Mouse (Mus musculus) R1 (cell line): ENCODE measurements at regions not wholly inside any gene's neighbourhood (a gene's known extent, or its start where the extent isn't known, plus 50 kb on each side); places are given as distances from the start of the nearest gene placed in this dataset.

Source experiments
- DNase-seq: peaks from one replicate; pipeline ENCODE4 v3.0.0-alpha.2; 2018; ENCODE audit warnings: low read depth, low spot score

- DNase-seq = no peak
These were observed 101.9 kb downstream of the Irs2 start for GRCm38 (mm10) chr8:10906353-10906752.

GRCm38 (mm10) chr8:10905761-10906160 is 102.5 kb downstream of the Irs2 start:
- no peak for DNase-seq

- no peak for DNase-seq
These were observed 104.3 kb downstream of the Irs2 start for GRCm38 (mm10) chr8:10903957-10904356.

GRCm38 (mm10) chr8:10901954-10902353 is 106.3 kb downstream of the Irs2 start:
- no peak for DNase-seq

- DNase-seq = no peak
These were observed 107.2 kb downstream of the Irs2 start for GRCm38 (mm10) chr8:10901014-10901413.

- DNase-seq = no peak
These were observed 108.6 kb downstream of the Irs2 start for GRCm38 (mm10) chr8:10899581-10900155.

GRCm38 (mm10) chr8:10898562-10899527 is 109.4 kb downstream of the Irs2 start:
- peak; percentile 26 for DNase-seq

GRCm38 (mm10) chr8:10897573-10897972 is 110.7 kb downstream of the Irs2 start:
- DNase-seq = no peak

- no peak for DNase-seq
These were observed 113.1 kb downstream of the Irs2 start for GRCm38 (mm10) chr8:10895178-10895577.

- DNase-seq = no peak
These were observed 114.0 kb downstream of the Irs2 start for GRCm38 (mm10) chr8:10894306-10894705.

GRCm38 (mm10) chr8:10893709-10894108 is 114.5 kb downstream of the Irs2 start:
- no peak for DNase-seq

GRCm38 (mm10) chr8:10891906-10892305 is 116.4 kb downstream of the Irs2 start:
- DNase-seq = no peak

GRCm38 (mm10) chr8:10891440-10891839 is 116.8 kb downstream of the Irs2 start:
- no peak for DNase-seq

- DNase-seq = no peak
These were observed 122.8 kb downstream of the Irs2 start for GRCm38 (mm10) chr8:10885452-10885851.

GRCm38 (mm10) chr8:10883418-10883817 is 124.8 kb downstream of the Irs2 start:
- no peak for DNase-seq

- peak; percentile 15 for DNase-seq
These were observed 125.9 kb downstream of the Irs2 start for GRCm38 (mm10) chr8:10882381-10882780.

GRCm38 (mm10) chr8:10879883-10880282 is 128.4 kb downstream of the Irs2 start:
- DNase-seq = no peak

GRCm38 (mm10) chr8:10879049-10879847 is 129.0 kb downstream of the Irs2 start:
- no peak for DNase-seq

- no peak for DNase-seq
These were observed 129.9 kb downstream of the Irs2 start for GRCm38 (mm10) chr8:10878371-10878770.

GRCm38 (mm10) chr8:10875170-10875569 is 133.1 kb downstream of the Irs2 start:
- no peak for DNase-seq

GRCm38 (mm10) chr8:10871451-10871850 is 136.8 kb downstream of the Irs2 start:
- DNase-seq = peak; percentile 57

GRCm38 (mm10) chr8:10870423-10871055 is 137.7 kb downstream of the Irs2 start:
- DNase-seq = no peak
